Mouse (Mus musculus): Measurements from ENCODE around the gene Nop9. TPM values are rescaled to one million over a fixed set of nuclear protein-coding genes. Genes with fewer than 3 reads are reported as not detected.

Gene Nop9
- polyA plus RNA-seq, 1 experiment from 2014 or later = 53.0 TPM

DNA sequence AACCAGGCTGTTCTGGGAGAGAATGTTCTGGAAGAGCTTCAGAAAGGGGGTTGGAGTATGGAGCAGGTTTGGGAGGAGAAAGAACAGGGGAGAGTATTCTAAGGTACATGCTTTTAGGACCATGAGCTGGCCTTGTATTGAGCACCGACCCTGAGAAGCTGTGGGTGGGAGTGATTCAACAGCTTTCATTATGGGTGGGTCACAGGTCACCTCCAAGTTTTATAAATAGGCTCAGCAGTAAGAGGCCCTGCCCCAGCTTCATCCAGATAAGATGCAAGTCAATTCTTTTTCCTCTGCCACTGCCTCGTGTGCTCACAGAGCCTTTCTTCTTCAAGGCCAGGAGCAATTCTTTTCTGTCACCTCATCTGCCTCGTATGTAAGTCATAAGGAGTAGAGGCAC, 31.7 kb downstream of the Nop9 start:
- Histone ChIP-seq H3K36me3 (peaks cover 23% of the 10 kb centered on the region), H3K27me3 (peaks cover 7% of the 10 kb centered on the region; the same call in 1 of the 2 replicates), H3K4me1 (replicated peaks) (peaks cover 9% of the 10 kb centered on the region), H3K4me3 (replicated peaks) (no peak overlapping the region), H3K9me3 (no peaks in the 10 kb centered on the region), H3K9ac (replicated peaks) (no peak overlapping the region), H3K27ac (no peak overlapping the region), H3K4me2 (no peak overlapping the region)
- WGBS = 36% methylated on average over 3 of the region's 3 CpGs
- no peak for ATAC-seq (ENCODE audit: insufficient number of reproducible peaks, insufficient read depth, low FRiP score, low TSS enrichment, low read depth)

DNA sequence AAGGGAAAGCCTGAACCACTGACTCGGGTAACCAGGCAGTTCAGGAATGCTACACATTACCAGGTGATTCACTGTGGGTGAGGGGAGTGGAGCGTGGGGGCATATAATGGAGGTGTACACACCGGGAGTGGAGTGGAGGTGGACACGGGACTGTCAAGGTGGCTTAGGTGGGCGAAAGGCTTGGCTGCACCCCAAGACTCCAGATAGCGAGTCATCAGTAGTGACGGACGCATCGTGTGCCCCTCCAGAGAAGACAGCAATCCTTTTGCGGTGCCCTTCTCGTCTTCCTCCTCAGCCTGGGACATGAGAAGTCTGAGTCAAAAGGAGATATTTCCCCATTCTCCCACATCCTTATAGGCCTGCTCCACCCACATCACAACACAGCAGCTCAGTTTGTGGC, 32.3 kb downstream of the Nop9 start:
- no peak overlapping the region for H3K27ac ChIP-seq

DNA sequence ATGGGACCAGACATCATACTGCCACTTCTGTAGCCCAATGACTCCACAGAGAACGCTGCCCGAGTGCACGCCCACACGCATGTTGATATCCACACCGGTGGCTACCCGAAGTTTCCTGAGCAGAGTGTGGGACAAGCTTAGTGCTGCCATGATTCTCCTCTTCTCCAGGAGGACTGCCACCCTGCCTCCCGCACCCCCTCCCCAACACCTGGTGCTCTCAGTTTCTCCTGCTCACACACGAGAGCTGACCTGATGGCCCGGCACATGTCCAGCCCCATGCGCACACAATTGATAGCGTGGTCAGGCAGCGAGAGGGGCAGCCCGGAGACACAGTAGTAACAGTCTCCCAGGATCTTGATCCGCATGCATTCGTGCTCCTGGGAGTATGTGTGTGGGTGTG, 33.2 kb downstream of the Nop9 start:
- H3K4me2 ChIP-seq = no peak overlapping the region
- 88% methylated on average over 15 of the region's 15 CpGs for WGBS
- H3K9me3 ChIP-seq = no peaks in the 10 kb centered on the region
- no peak overlapping the region for H3K9ac ChIP-seq (replicated peaks)
- no peak for ATAC-seq (ENCODE audit: insufficient number of reproducible peaks, insufficient read depth, low FRiP score, low TSS enrichment, low read depth)
- H3K4me1 ChIP-seq (replicated peaks) = peaks cover 19% of the 10 kb centered on the region
- no peak overlapping the region for H3K27ac ChIP-seq
- peaks cover 17% of the 10 kb centered on the region; the same call in 1 of the 2 replicates for H3K27me3 ChIP-seq
- no peak overlapping the region for H3K4me3 ChIP-seq (replicated peaks)
- H3K36me3 ChIP-seq = peaks cover 23% of the 10 kb centered on the region

More for the DNA sequence above, 32.3 kb downstream of the Nop9 start:
- ATAC-seq (ENCODE audit: insufficient number of reproducible peaks, insufficient read depth, low FRiP score, low TSS enrichment, low read depth) = no peak
- no peak overlapping the region for H3K9ac ChIP-seq (replicated peaks)
- peaks cover 15% of the 10 kb centered on the region for H3K4me1 ChIP-seq (replicated peaks)
- H3K36me3 ChIP-seq = peaks cover 23% of the 10 kb centered on the region
- H3K9me3 ChIP-seq = no peaks in the 10 kb centered on the region
- no peak overlapping the region for H3K4me2 ChIP-seq
- H3K27me3 ChIP-seq = peaks cover 13% of the 10 kb centered on the region; the same call in 1 of the 2 replicates
- 95% methylated on average over 11 of the region's 11 CpGs for WGBS
- no peak overlapping the region for H3K4me3 ChIP-seq (replicated peaks)

DNA sequence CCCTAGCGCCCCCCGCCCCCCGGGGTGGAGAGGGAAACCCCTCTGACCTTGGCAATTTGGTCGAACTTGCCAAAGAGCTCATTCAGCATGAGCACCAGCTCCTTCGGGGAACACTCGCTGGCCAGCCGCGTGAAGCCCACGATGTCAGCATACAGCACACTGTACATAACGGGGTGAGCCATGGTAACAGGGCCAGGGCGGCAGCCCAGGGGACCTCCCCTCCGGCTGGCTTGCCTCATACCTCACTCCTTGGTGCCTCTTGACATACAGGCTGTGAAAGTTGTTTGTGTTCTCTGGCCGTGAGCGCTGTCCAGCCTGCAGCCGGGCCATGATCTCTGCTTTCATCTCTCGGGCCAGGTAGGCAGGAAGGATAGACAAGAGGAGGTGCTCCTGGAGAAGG, 34.2 kb downstream of the Nop9 start:
- Histone ChIP-seq H3K27me3 (peaks cover 25% of the 10 kb centered on the region), H3K36me3 (peaks cover 23% of the 10 kb centered on the region), H3K4me3 (replicated peaks) (no peak overlapping the region), H3K9ac (replicated peaks) (no peak overlapping the region), H3K27ac (no peak overlapping the region), H3K4me1 (replicated peaks) (peaks cover 27% of the 10 kb centered on the region), H3K4me2 (no peak overlapping the region), H3K9me3 (no peaks in the 10 kb centered on the region)
- ATAC-seq (ENCODE audit: insufficient number of reproducible peaks, insufficient read depth, low FRiP score, low TSS enrichment, low read depth) = no peak
- WGBS = 68% methylated on average over 16 of the region's 16 CpGs

DNA sequence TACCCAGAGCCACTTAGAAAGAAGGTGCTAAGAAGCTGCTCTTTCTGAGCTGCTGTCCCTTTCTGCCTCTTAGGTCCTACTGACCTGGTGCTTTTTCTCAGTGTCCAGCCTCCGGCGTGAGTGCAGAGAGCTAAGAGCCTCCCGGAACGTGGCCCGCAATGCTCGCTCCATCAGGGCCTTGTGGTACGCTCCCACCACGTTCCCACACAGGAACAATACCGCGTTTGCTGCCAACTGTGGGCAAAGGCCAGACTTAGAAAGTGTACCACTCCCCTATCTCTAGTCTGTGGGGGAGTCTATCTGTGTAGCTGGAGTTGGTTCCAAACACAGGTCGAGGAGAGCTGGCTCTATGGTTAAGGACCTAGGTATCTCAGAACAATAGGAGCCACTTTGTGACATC, 35.2 kb downstream of the Nop9 start:
- no peaks in the 10 kb centered on the region for H3K9me3 ChIP-seq
- H3K9ac ChIP-seq (replicated peaks) = no peak overlapping the region
- peaks cover 36% of the 10 kb centered on the region for H3K27me3 ChIP-seq
- H3K36me3 ChIP-seq = peaks cover 26% of the 10 kb centered on the region
- ATAC-seq (ENCODE audit: insufficient number of reproducible peaks, insufficient read depth, low FRiP score, low TSS enrichment, low read depth) = no peak
- 0 out of 2 replicates have a peak overlapping the region, but pooled peaks have one; percentile 4 for H3K27ac ChIP-seq
- 82% methylated on average over 11 of the region's 11 CpGs for WGBS
- H3K4me2 ChIP-seq = no peak overlapping the region
- peaks cover 27% of the 10 kb centered on the region for H3K4me1 ChIP-seq (replicated peaks)
- no peak overlapping the region for H3K4me3 ChIP-seq (replicated peaks)

DNA sequence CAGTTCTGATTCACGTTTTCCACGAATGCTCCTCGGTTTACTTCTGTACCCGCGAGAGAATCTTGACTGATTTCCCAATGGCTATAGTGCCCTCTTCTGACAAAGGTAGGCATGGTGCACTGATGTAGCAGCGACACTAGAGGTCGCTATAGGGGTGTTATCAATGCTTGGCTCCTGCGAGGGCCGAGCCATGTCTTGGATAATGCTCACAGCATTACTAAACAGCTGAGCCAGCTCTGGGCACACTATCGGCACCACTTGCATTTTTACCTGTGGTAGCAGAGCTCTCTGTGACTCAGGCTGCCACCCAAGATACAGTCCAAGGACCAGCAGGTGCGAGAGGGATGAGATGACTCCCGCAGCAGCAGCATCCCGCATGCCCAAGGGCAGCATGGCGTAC, 35.8 kb downstream of the Nop9 start:
- peak overlapping the region; percentile 78 for H3K4me2 ChIP-seq
- peak overlapping the region; percentile 4; the same call in 1 of the 2 replicates for H3K27ac ChIP-seq
- peaks cover 27% of the 10 kb centered on the region for H3K4me1 ChIP-seq (replicated peaks)
- H3K4me3 ChIP-seq (replicated peaks) = peak overlapping the region; percentile 26
- WGBS = 19% methylated on average over 14 of the region's 14 CpGs
- ATAC-seq (ENCODE audit: insufficient number of reproducible peaks, insufficient read depth, low FRiP score, low TSS enrichment, low read depth) = peak; percentile 27; the same call in 1 of the 2 replicates
- H3K27me3 ChIP-seq = peaks cover 42% of the 10 kb centered on the region
- no peaks in the 10 kb centered on the region for H3K9me3 ChIP-seq
- H3K36me3 ChIP-seq = peaks cover 28% of the 10 kb centered on the region
- H3K9ac ChIP-seq (replicated peaks) = no peak overlapping the region; the same call in 1 of the 2 replicates

DNA sequence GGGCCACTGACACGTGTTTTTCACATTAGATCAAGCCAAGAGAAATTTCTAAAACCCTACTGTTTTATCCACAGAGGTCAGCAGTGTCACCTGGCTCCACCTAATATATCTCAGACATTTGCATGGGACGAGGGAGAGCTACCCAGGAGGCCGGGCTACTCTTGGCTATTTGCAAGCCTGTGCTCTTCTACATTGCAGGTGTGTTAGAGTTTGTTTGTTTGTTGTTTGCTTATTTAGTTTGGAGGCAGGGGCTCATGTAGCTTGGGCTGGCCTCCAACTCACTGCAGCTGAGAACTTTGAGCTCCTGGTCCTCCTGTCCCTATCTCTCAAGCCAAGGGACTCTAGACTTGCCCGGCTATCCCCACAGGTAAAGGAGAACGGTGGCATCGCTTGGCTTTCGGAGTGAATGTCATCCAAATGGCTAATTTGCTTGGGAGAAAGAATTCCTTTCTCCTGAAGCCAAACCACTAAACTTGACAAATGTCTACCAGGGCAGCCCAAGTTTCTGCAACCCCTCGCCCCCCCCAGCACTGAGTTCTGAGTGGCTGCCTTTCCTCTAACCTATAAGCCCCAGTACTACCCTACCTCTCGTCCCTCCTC, 37.0 kb downstream of the Nop9 start:
- peaks cover 27% of the 10 kb centered on the region for H3K4me1 ChIP-seq (replicated peaks)
- no peaks in the 10 kb centered on the region for H3K9me3 ChIP-seq
- peaks cover 20% of the 10 kb centered on the region for H3K36me3 ChIP-seq
- 51% methylated on average over 9 of the region's 9 CpGs for WGBS
- 0 out of 2 replicates have a peak overlapping the region, but pooled peaks have one; percentile 27 for H3K9ac ChIP-seq (replicated peaks)
- H3K4me3 ChIP-seq (replicated peaks) = peak overlapping the region; percentile 54
- H3K27me3 ChIP-seq = peaks cover 53% of the 10 kb centered on the region
- peak overlapping the region; percentile 80 for H3K27ac ChIP-seq
- ATAC-seq (ENCODE audit: insufficient number of reproducible peaks, insufficient read depth, low FRiP score, low TSS enrichment, low read depth) = no peak
- peak overlapping the region; percentile 78 for H3K4me2 ChIP-seq

DNA sequence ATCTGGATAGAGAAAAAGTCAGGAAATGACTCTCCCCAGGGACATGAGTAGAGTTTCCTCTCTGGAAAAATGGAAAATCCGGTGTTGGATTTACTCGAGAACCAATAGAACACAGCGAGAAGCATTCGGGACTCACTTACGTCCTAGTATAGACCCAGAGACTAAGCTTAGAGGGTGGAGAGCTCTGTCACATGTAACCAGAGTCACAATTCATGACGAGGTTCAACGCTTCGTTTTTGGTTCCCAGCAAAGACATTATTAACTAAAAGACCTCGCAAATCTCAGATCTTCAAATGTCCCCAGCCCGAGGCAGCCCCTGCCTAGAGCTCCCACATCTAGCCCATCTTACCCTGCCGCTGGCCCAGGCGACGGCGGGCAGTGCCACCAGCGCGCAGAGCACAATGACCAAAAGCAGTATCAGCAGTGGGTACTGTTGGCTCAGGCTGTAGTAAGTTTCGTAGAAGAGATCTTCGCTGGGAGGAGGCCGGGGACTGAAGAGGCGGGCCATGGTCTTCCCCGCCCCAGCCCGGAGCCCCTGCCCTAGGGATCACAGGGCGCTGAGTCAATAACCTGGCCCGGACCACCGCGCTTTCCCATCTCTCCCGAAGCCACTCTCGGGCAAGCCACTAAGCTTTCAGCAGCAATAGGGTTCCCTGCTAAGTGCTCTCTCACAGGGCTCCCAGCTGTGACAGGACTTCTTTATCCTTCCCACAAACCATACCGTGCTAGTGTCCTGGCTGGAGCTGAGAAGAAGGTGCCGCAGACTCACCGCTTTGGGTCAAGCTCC, 37.9 kb downstream of the Nop9 start:
- peaks cover 62% of the 10 kb centered on the region for H3K27me3 ChIP-seq
- peak overlapping the region; percentile 79 for H3K27ac ChIP-seq
- peaks cover 11% of the 10 kb centered on the region for H3K36me3 ChIP-seq
- WGBS = 2% methylated on average over 31 of the region's 31 CpGs
- H3K9me3 ChIP-seq = no peaks in the 10 kb centered on the region
- peak overlapping the region; percentile 78 for H3K4me2 ChIP-seq
- H3K9ac ChIP-seq (replicated peaks) = peak overlapping the region; percentile 65
- peak overlapping the region; percentile 54 for H3K4me3 ChIP-seq (replicated peaks)
- peak; percentile 34; the same call in 1 of the 2 replicates for ATAC-seq (ENCODE audit: insufficient number of reproducible peaks, insufficient read depth, low FRiP score, low TSS enrichment, low read depth)
- peaks cover 31% of the 10 kb centered on the region for H3K4me1 ChIP-seq (replicated peaks)

DNA sequence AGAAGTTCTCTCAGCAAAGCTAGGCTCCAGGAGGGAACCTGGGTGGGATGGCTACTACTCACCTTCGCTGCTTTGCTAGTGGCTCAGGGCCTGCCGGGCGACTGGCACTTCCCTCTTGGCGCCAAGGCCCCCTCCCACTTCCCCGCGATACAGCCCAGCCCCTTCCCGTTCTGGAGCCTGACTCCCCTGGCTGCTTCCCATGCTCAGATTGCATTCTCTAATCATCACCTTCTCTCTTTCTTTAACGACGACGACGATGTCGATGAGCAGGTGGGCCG, 38.4 kb downstream of the Nop9 start, which contains the start of gene Adcy4:
Gene Adcy4, minus strand, starts transcription at position 138 of the 278 bp plus-strand sequence.
- H3K9me3 ChIP-seq = no peaks in the 10 kb centered on the region
- peak within 1 kb of the TSS; percentile 78 for H3K4me2 ChIP-seq
- peak within 1 kb of the TSS; percentile 80 for H3K27ac ChIP-seq
- peaks cover 5% of the 10 kb centered on the region; the same call in 1 of the 2 replicates for H3K36me3 ChIP-seq
- peaks cover 33% of the 10 kb centered on the region for H3K4me1 ChIP-seq (replicated peaks)
- ATAC-seq (ENCODE audit: insufficient number of reproducible peaks, insufficient read depth, low FRiP score, low TSS enrichment, low read depth) = no peak
- H3K9ac ChIP-seq (replicated peaks) = peak within 1 kb of the TSS; percentile 65
- H3K4me3 ChIP-seq (replicated peaks) = peak within 1 kb of the TSS; percentile 54
- H3K27me3 ChIP-seq = peaks cover 66% of the 10 kb centered on the region
- WGBS = 3% methylated on average over 13 of the region's 13 CpGs

DNA sequence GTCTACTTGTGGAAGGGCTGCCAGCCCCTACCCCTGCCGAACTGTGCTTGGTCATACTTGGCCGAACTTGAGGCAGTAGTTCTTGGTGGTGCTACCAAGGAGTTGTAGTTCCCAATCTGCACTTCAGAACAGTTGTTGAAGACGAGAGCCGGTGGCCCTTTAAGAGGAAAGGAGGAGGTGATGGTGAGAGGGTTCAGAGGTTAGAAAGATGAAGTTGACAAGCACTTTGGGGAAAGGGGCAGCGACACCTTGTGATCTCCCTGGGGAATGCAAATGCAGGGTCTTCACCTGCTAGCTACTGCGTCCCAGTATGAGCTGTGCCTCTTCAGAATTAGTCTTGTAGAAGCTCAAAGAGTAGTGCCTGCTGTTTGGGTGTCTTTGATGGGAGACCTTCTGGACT, 39.7 kb downstream of the Nop9 start:
- ATAC-seq (ENCODE audit: insufficient number of reproducible peaks, insufficient read depth, low FRiP score, low TSS enrichment, low read depth) = no peak
- 0 out of 2 replicates have a peak, but pooled peaks cover 5% of the 10 kb centered on the region for H3K36me3 ChIP-seq
- 29% methylated on average over 6 of the region's 6 CpGs for WGBS
- no peak overlapping the region for H3K27ac ChIP-seq
- no peak overlapping the region for H3K9ac ChIP-seq (replicated peaks)
- peaks cover 78% of the 10 kb centered on the region for H3K27me3 ChIP-seq
- no peak overlapping the region for H3K4me3 ChIP-seq (replicated peaks)
- no peaks in the 10 kb centered on the region for H3K9me3 ChIP-seq
- H3K4me1 ChIP-seq (replicated peaks) = peaks cover 33% of the 10 kb centered on the region
- H3K4me2 ChIP-seq = no peak overlapping the region

DNA sequence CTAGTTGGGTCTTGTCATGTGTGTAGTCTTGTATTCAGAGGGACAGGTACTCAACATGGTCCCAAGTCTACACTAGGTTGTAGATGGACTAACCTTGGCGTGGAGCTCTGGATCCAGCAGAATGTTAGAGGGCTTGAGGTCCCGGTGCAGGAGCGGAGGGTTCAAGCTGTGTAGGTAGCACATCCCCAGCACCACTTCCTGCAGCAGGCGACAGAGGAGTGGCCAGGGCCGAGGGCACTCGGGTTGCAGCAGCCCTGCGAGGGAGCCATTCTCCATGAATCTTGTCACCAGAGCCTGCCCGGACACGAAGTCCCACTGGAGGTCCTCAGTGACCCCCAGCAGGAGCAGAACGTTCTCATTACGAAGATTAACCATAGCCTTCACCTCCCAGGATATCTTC, 42.2 kb downstream of the Nop9 start:
- Histone ChIP-seq H3K27ac (no peak overlapping the region), H3K9me3 (no peaks in the 10 kb centered on the region), H3K4me3 (replicated peaks) (peak overlapping the region; percentile 46), H3K4me2 (peak overlapping the region; percentile 76), H3K4me1 (replicated peaks) (peaks cover 19% of the 10 kb centered on the region), H3K36me3 (0 out of 2 replicates have a peak, but pooled peaks cover 5% of the 10 kb centered on the region), H3K27me3 (peaks cover 69% of the 10 kb centered on the region), H3K9ac (replicated peaks) (no peak overlapping the region)
- 38% methylated on average over 11 of the region's 11 CpGs for WGBS
- ATAC-seq (ENCODE audit: insufficient number of reproducible peaks, insufficient read depth, low FRiP score, low TSS enrichment, low read depth) = no peak

Data from limb, embryonic 12.5 days (tissue).